Mouse (Mus musculus) brain, adult 10 weeks (tissue): ENCODE measurements around the gene Sds. TPM values are rescaled to one million over a fixed set of nuclear protein-coding genes. Genes with fewer than 3 reads are reported as not detected.

Experiments used
- polyA plus RNA-seq: library from polyadenylated mRNA; stranded (reverse); fragments of 350-450 nt; fragmentation: Illumina TruSeq; extraction: RNeasy Lipid Tissue Mini Kit (QIAGEN cat#74804); gene quantifications from one replicate; pipeline ENCODE4 v1.2.3, GENCODE M21; 2015; ENCODE audit warnings: low read depth, low replicate concordance

Gene Sds
- polyA plus RNA-seq = 0.39 TPM

DNA sequence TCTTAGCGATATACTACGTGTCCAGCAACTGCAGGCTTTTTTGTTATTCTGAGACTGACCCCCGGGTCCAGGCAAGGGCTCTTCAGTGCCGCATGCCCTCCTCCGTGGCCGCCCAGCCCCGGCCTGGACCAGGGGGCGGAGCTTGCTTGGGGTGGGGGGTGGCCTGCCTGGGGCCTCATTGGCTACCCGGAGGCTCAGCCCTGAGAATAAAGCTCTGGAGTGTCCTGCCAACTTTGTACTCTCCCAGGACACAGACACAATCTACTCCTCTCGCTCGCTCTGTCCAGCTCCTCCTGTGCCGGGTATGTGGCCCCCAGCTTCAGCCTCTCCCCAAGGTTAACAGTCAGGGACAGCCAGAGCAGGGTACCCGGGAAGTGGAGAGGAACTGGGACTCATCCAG, at the start of gene Sds:
Gene Sds (plus strand): TSS at position 231 of the 400 bp plus-strand sequence.

DNA sequence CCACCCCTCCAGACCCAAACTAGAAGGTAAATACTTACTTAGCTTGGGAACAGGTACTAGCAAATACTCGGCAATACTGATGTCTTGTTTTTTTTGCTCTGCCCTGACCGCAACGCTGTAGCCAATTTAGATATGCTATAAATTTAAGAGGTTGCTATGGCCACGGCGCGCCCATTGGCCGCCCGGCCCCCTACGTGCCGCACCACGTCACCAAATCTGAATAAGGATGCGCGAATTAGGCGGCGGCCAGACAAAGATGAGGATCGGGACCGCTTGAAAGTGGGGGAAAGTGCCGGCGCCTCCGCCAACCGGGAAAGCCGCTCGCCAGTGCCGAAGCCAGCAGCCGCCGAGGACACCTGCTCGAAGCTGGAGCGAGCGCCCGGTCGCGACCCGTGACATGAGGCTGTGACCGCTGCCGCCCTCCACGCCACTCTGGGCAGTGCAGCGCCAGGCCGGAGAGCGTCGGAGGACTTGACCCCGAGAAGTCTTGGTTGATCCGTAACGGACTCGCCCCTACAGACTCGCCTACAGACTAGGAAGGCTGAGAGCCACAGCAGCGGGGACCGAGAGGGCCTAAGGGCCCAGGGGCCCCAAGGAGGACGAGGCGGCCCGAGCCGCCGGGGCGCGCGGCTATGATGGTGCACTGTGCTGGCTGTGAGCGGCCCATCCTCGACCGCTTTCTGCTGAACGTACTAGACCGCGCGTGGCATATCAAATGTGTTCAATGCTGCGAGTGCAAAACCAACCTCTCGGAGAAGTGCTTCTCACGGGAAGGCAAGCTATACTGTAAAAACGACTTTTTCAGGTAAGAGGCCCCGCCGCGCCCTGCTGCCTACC, 44.5 kb upstream of the Sds start, which contains the start of gene Lhx5:
Gene Lhx5 (plus strand): TSS at position 51 of the 837 bp plus-strand sequence.

DNA sequence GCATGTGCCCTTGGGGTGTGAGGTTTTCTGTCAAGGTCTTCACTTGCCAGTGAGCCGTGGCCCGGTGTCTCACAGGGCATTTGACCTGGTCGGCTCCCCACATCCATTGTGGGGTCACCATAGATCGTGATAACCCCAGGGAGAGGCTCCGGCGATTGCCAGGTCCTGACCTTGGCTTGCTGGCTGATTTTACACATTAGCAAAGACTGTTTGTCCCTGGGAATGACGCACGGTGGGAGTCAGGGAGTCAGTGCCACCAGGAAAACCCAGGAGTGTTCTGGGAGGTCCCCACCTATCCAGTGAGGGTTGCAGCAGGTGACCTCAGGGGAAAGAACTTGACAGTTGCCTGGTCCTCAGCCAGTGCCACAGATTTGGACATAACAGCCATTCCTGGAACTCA, 3.6 kb upstream of the Sds start, which contains the start of gene Sdsl:
Gene Sdsl (minus strand): TSS at position 41 of the 400 bp plus-strand sequence.

DNA sequence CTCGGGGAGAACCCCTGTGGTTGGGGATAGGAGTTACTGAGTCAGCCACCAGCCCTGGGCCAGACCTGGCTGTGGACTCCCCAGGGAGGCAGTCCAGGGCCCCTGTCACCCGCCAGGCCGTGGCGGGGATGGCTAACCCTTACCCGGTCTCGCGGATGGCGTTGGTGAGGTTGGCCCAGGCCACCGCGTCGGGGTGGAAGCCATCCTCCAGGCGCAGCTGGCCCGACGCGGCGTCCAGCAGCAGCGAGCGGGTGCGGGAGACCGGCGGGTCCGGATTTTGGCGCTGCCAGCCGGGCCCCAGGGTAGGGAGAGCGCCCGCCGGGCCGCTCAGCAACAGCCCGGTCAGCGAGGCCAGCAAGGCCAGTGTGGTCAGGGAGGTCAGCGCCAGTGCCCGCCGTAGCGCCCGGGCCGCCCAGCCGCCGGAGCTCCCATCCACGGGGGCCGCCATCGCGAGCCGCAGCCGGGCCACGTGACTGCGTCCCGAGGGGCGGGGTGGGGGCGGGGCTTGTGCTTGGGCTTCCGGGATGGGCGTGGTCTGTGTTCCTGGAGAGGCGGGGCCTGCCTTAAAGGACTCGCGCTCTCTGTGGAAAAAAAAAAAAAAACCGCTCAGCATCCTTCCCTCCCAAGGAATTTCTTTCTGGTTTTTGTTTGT, 26.9 kb downstream of the Sds start, which contains the start of gene Plbd2:
Gene Plbd2 (minus strand): TSS at position 482 of the 652 bp plus-strand sequence.

DNA sequence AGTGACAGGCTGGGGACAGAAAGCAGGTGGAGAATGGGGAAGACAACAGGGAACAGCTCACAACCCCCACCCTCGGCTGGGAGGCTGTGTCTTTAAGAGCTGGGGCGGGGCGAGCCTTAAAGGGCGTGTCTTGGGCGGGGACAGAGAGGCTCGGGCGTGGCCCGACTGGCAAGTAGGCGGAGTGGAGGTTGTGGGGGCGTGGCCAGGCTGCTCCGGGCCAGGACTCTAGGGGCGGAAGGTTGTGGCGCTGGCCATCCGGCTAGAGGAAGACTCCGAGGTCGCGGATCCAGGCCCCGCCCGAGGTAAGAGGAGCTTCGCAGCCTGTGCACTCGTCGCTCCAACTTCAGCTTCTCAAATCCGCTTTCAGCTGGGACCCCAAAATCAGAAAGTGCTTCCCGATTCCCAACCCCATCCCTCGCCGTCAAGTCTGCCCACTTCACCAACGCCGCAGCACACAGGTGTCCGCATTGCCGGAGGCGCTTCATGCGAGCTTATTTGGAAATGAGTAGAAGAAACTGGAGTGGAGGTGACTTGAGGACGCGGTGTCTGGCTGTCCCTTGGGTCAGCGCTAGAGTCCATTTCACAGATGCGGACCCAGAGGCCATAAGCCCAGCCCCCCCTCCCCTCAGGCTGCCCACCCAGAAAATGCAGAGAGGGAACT, 34.8 kb downstream of the Sds start, which contains the start of gene Slc8b1:
Gene Slc8b1 (plus strand): TSS at position 187 of the 661 bp plus-strand sequence.

Other genes starting within 250 kb of the Sds start
- gene Lhx5, start 44.8 kb upstream of the Sds start, polyA plus RNA-seq = 0.97 TPM
- gene Sdsl, start 3.7 kb upstream of the Sds start, polyA plus RNA-seq = 3.6 TPM
- gene Plbd2, start 27.1 kb downstream of the Sds start, polyA plus RNA-seq = 38.9 TPM
- 4.3 TPM for gene Slc8b1, start 34.6 kb downstream of the Sds start, polyA plus RNA-seq
- gene Tpcn1, start 112.1 kb downstream of the Sds start, polyA plus RNA-seq = 20.2 TPM
- gene Iqcd, start 112.5 kb downstream of the Sds start, polyA plus RNA-seq = 1.6 TPM
- 38.2 TPM for gene Rita1, start 136.1 kb downstream of the Sds start, polyA plus RNA-seq
- gene Ddx54, start 136.2 kb downstream of the Sds start, polyA plus RNA-seq = 21.0 TPM
- not detected for gene Cfap73, start 157.7 kb downstream of the Sds start, polyA plus RNA-seq
- gene Rasal1, start 172.3 kb downstream of the Sds start, polyA plus RNA-seq = 49.7 TPM
- gene Dtx1, start 235.4 kb downstream of the Sds start, polyA plus RNA-seq = 47.7 TPM